Mouse (Mus musculus): ENCODE data around the gene Gje1. TPM values are rescaled to one million over a fixed set of nuclear protein-coding genes. Genes with fewer than 3 reads are reported as not detected.

The Gje1 gene
- polyA plus RNA-seq (2015; fragmentation: Nextera tagmentation; extraction: Ambion mirVana), result not detected in 2 replicates

- no peak for ATAC-seq (ENCODE audit: low FRiP score, low read depth)
- Histone ChIP-seq H3K4me1 (replicated peaks) (no peaks in the 10 kb centered on the region), H3K4me2 (no peak within 1 kb of the TSS), H3K27ac (replicated peaks) (no peak within 1 kb of the TSS), H3K27me3 (no peaks in the 10 kb centered on the region), H3K9ac (no peak within 1 kb of the TSS), H3K4me3 (no peak within 1 kb of the TSS), H3K9me3 (no peaks in the 10 kb centered on the region), H3K36me3 (no peaks in the 10 kb centered on the region)
- 62% methylated on average over 3 of the region's 3 CpGs for WGBS
These were observed at the start of gene Gje1 for GRCm38 (mm10) chr10:14718114-14718513. Gene Gje1 (minus strand): TSS chr10:14718214.

GRCm38 (mm10) chr10:14760618-14761017 is 42.6 kb upstream of the Gje1 start:
- Histone ChIP-seq H3K36me3 (no peaks in the 10 kb centered on the region), H3K9me3 (no peaks in the 10 kb centered on the region), H3K4me1 (replicated peaks) (peaks cover 5% of the 10 kb centered on the region), H3K27ac (replicated peaks) (no peak overlapping the region), H3K27me3 (no peaks in the 10 kb centered on the region), H3K4me2 (peak overlapping the region; percentile 96), H3K4me3 (peak overlapping the region; percentile 44), H3K9ac (peak overlapping the region; percentile 33)
- peak; percentile 23; the same call in 1 of the 2 replicates for ATAC-seq (ENCODE audit: low FRiP score, low read depth)
- WGBS, result 22% methylated on average over 8 of the region's 8 CpGs

GRCm38 (mm10) chr10:14759665-14760558 is 41.9 kb upstream of the Gje1 start:
- no peak overlapping the region for H3K27ac ChIP-seq (replicated peaks)
- peak overlapping the region; percentile 33 for H3K9ac ChIP-seq
- H3K36me3 ChIP-seq, result no peaks in the 10 kb centered on the region
- peak; percentile 82 for ATAC-seq (ENCODE audit: low FRiP score, low read depth)
- H3K4me2 ChIP-seq, result peak overlapping the region; percentile 96
- WGBS, result 3% methylated on average over 35 of the region's 35 CpGs
- H3K9me3 ChIP-seq, result no peaks in the 10 kb centered on the region
- peak overlapping the region; percentile 44 for H3K4me3 ChIP-seq
- no peaks in the 10 kb centered on the region for H3K27me3 ChIP-seq
- H3K4me1 ChIP-seq (replicated peaks), result peaks cover 5% of the 10 kb centered on the region

GRCm38 (mm10) chr10:14734285-14734684 is 16.3 kb upstream of the Gje1 start:
- Histone ChIP-seq H3K9me3 (no peaks in the 10 kb centered on the region), H3K9ac (no peak overlapping the region), H3K36me3 (no peaks in the 10 kb centered on the region), H3K27me3 (no peaks in the 10 kb centered on the region), H3K4me1 (replicated peaks) (no peaks in the 10 kb centered on the region), H3K27ac (replicated peaks) (no peak overlapping the region), H3K4me2 (no peak overlapping the region), H3K4me3 (no peak overlapping the region)
- WGBS, result 6% methylated on average over 2 of the region's 2 CpGs
- no peak for ATAC-seq (ENCODE audit: low FRiP score, low read depth)

GRCm38 (mm10) chr10:14725671-14726070 is 7.7 kb upstream of the Gje1 start:
- no peaks in the 10 kb centered on the region for H3K9me3 ChIP-seq
- 65% methylated on average over 9 of the region's 9 CpGs for WGBS

GRCm38 (mm10) chr10:14705072-14706066 is 12.6 kb downstream of the Gje1 start, which contains the start of the genes Vta1 and Nmbr:
Gene Vta1 (minus strand): TSS chr10:14705560.
Gene Nmbr (plus strand): TSS chr10:14705591.
- H3K27me3 ChIP-seq, result no peaks in the 10 kb centered on the region
- peak within 1 kb of the TSS; percentile 91 for H3K4me3 ChIP-seq
- peak within 1 kb of the TSS; percentile 82 for H3K27ac ChIP-seq (replicated peaks)
- peak within 1 kb of the TSS; percentile 80 for H3K9ac ChIP-seq
- no peaks in the 10 kb centered on the region for H3K36me3 ChIP-seq
- under 1% methylated on average over 45 of the region's 50 CpGs for WGBS
- peak; percentile 98 for ATAC-seq (ENCODE audit: low FRiP score, low read depth)
- H3K9me3 ChIP-seq, result no peaks in the 10 kb centered on the region
- peaks cover 17% of the 10 kb centered on the region for H3K4me1 ChIP-seq (replicated peaks)
- peak within 1 kb of the TSS; percentile 71 for H3K4me2 ChIP-seq

More at GRCm38 (mm10) chr10:14725671-14726070, 7.7 kb upstream of the Gje1 start:
- no peak for ATAC-seq (ENCODE audit: low FRiP score, low read depth)
- Histone ChIP-seq H3K4me3 (no peak overlapping the region), H3K4me1 (replicated peaks) (no peaks in the 10 kb centered on the region), H3K4me2 (no peak overlapping the region), H3K27ac (replicated peaks) (no peak overlapping the region), H3K36me3 (no peaks in the 10 kb centered on the region), H3K9ac (no peak overlapping the region), H3K27me3 (no peaks in the 10 kb centered on the region)

- H3K27me3 ChIP-seq, result no peaks in the 10 kb centered on the region
- ATAC-seq (ENCODE audit: low FRiP score, low read depth), result no peak
- H3K9ac ChIP-seq, result peak overlapping the region; percentile 16; the same call in 1 of the 2 replicates
- peak overlapping the region; percentile 71 for H3K4me2 ChIP-seq
- H3K4me1 ChIP-seq (replicated peaks), result peaks cover 17% of the 10 kb centered on the region
- H3K9me3 ChIP-seq, result no peaks in the 10 kb centered on the region
- no peaks in the 10 kb centered on the region for H3K36me3 ChIP-seq
- H3K4me3 ChIP-seq, result peak overlapping the region; percentile 91
- 19% methylated on average over 4 of the region's 4 CpGs for WGBS
- peak overlapping the region; percentile 51; the same call in 1 of the 2 replicates for H3K27ac ChIP-seq (replicated peaks)
These were observed 14.1 kb downstream of the Gje1 start for GRCm38 (mm10) chr10:14703830-14704420.

GRCm38 (mm10) chr10:14703239-14703638 is 14.8 kb downstream of the Gje1 start:
- no peak for ATAC-seq (ENCODE audit: low FRiP score, low read depth)
- no peaks in the 10 kb centered on the region for H3K36me3 ChIP-seq
- 0 out of 2 replicates have a peak overlapping the region, but pooled peaks have one; percentile 20 for H3K27ac ChIP-seq (replicated peaks)
- WGBS, result 16% methylated on average over 1 of the region's 1 CpGs
- H3K9ac ChIP-seq, result no peak overlapping the region
- H3K4me1 ChIP-seq (replicated peaks), result peaks cover 17% of the 10 kb centered on the region
- H3K4me3 ChIP-seq, result peak overlapping the region; percentile 91; the same call in 1 of the 2 replicates
- no peaks in the 10 kb centered on the region for H3K27me3 ChIP-seq
- no peaks in the 10 kb centered on the region for H3K9me3 ChIP-seq
- H3K4me2 ChIP-seq, result peak overlapping the region; percentile 71

- no peak overlapping the region for H3K27ac ChIP-seq (replicated peaks)
- 49% methylated on average over 3 of the region's 3 CpGs for WGBS
- ATAC-seq (ENCODE audit: low FRiP score, low read depth), result no peak
- no peak overlapping the region for H3K4me2 ChIP-seq
- H3K9ac ChIP-seq, result no peak overlapping the region
- H3K27me3 ChIP-seq, result no peaks in the 10 kb centered on the region
- peaks cover 11% of the 10 kb centered on the region; the same call in 1 of the 2 replicates for H3K36me3 ChIP-seq
- 0 out of 2 replicates have a peak, but pooled peaks cover 7% of the 10 kb centered on the region for H3K4me1 ChIP-seq (replicated peaks)
- no peaks in the 10 kb centered on the region for H3K9me3 ChIP-seq
- H3K4me3 ChIP-seq, result no peak overlapping the region
These were observed 27.7 kb downstream of the Gje1 start for GRCm38 (mm10) chr10:14690349-14690748.

- Histone ChIP-seq H3K4me3 (no peak overlapping the region), H3K36me3 (peaks cover 11% of the 10 kb centered on the region; the same call in 1 of the 2 replicates), H3K9ac (no peak overlapping the region), H3K4me1 (replicated peaks) (0 out of 2 replicates have a peak, but pooled peaks cover 7% of the 10 kb centered on the region), H3K27me3 (no peaks in the 10 kb centered on the region), H3K4me2 (no peak overlapping the region), H3K27ac (replicated peaks) (no peak overlapping the region), H3K9me3 (no peaks in the 10 kb centered on the region)
- WGBS, result 96% methylated on average over 6 of the region's 6 CpGs
- no peak for ATAC-seq (ENCODE audit: low FRiP score, low read depth)
These were observed 29.1 kb downstream of the Gje1 start for GRCm38 (mm10) chr10:14688785-14689442.

GRCm38 (mm10) chr10:14685663-14686062 is 32.4 kb downstream of the Gje1 start:
- Histone ChIP-seq H3K36me3 (peaks cover 14% of the 10 kb centered on the region; the same call in 1 of the 2 replicates), H3K27ac (replicated peaks) (no peak overlapping the region), H3K9me3 (no peaks in the 10 kb centered on the region), H3K4me1 (replicated peaks) (0 out of 2 replicates have a peak, but pooled peaks cover 2% of the 10 kb centered on the region), H3K9ac (no peak overlapping the region), H3K4me3 (no peak overlapping the region), H3K4me2 (no peak overlapping the region), H3K27me3 (no peaks in the 10 kb centered on the region)
- WGBS, result 96% methylated on average over 1 of the region's 1 CpGs
- ATAC-seq (ENCODE audit: low FRiP score, low read depth), result no peak
